Mouse (Mus musculus): ENCODE measurements at regions not wholly inside any gene's neighbourhood (a gene's known extent, or its start where the extent isn't known, plus 50 kb on each side); places are given as distances from the start of the nearest gene placed in this dataset.
"Not testable (repeated sequence)": the region's sequence is repeated elsewhere in the genome, so short reads cannot be mapped to it uniquely, and the experiment has no call there.

DNA sequence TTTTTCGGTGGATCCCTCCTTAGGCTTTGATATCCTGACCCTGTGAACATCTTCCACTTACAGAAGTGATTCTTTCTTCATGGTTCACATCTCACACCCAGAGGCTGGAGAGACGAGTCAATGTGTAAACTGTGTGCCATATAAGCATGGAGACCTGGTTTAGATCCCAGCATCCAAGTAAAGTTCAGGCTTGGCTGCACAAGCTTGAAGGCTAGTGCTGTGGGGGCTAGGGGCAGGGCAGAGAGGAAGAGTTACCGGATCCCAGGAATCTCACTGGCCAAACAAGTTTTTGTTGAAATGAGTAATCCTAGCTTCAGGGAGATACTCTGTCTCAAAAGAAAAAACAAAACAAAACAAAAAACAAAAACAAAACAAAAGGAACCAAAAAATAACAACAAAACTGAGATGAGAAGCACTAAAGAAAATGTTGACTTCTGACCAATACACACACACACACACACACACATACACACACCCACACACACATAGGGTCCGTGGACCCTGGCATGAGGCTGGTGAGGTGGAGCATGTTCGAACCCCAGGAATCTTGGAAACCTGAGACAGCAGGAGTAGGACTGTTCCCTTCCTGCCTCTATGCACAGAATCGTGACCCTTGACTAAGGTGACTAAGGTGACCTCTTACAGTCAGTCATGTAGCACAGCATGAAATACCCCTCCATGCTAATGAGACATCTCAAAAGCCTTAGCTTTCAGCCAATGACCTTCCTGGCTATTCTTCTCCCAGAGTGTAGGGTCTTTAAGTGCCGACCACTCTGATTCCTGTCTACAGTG lies 55.2 kb downstream of the Gm12728 start:
- H3K4me1 ChIP-seq (ENCODE audit: control insufficient read depth, insufficient read depth, low read length): peaks cover 16% of the 10 kb centered on the region
- no peak for ATAC-seq (ENCODE audit: low read depth)
- H3K4me3 ChIP-seq (ENCODE audit: low read depth, low read length): no peak overlapping the region
- no peaks in the 10 kb centered on the region for H3K9me3 ChIP-seq (ENCODE audit: control insufficient read depth, low read length)
- no peak for DNase-seq (ENCODE audit: low spot score)
- H3K4me2 ChIP-seq (ENCODE audit: low read depth, low read length): no peak overlapping the region
- no peak overlapping the region for H3K27ac ChIP-seq (replicated peaks; ENCODE audit: low read depth, low read length)
- no peaks in the 10 kb centered on the region for H3K36me3 ChIP-seq (ENCODE audit: control insufficient read depth, insufficient read depth, low read length)
- 75% methylated on average over 7 of the region's 7 CpGs for WGBS
- no peaks in the 10 kb centered on the region for H3K27me3 ChIP-seq (replicated peaks; ENCODE audit: control insufficient read depth, insufficient read depth, low read length)
- no peak overlapping the region for H3K9ac ChIP-seq (ENCODE audit: low read depth, low read length)

DNA sequence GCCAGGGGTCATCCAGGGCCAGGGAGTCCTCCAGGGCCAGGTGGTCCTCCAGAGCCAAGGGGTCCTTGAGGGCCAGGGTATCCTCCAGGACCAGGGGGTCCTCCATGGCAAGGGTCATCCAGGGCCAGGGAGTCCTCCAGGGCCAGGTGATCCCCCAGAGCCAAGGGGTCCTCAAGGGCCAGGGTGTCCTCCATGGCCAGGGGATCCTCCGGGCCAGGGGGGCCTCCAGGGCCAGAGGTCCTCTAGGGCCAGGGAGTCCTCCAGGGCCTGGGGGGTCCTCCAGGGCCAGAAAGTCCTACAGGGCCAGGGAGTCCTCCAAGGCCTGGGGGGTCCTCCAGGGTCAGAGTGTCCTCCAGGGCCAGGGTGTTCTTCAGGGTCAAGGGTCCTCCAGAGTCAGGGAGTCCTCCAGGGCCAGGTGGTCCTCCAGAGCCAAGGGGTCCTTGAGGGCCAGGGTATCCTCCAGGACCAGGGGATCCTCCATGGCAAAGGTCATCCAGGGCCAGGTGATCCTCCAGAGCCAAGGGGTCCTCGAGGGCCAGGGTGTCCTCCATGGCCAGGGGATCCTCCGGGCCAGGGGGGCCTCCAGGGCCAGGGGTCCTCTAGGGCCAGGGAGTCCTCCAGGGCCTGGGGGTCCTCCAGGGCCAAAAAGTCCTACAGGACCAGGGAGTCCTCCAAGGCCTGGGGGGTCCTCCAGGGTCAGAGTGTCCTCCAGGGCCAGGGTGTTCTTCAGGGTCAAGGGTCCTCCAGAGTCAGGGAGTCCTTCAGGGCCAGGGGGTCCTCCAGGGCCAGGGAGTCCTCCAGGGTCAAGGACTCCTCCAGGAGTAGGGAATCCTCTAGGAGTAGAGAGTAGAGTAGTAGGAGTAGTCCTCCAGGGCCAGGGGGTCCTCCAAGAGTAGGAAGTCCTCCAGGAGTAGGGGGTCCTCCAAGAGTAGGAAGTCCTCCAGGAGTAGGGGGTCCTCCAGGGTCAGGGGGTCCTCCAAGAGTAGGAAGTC lies 56.6 kb downstream of the Gm12728 start:
- WGBS: 100% methylated on average over 1 of the region's 3 CpGs
- H3K27ac ChIP-seq (replicated peaks; ENCODE audit: low read depth, low read length); H3K36me3 ChIP-seq (ENCODE audit: control insufficient read depth, insufficient read depth, low read length); H3K27me3 ChIP-seq (replicated peaks; ENCODE audit: control insufficient read depth, insufficient read depth, low read length); H3K9ac ChIP-seq (ENCODE audit: low read depth, low read length); H3K4me3 ChIP-seq (ENCODE audit: low read depth, low read length); H3K4me2 ChIP-seq (ENCODE audit: low read depth, low read length); ATAC-seq (ENCODE audit: low read depth); H3K9me3 ChIP-seq (ENCODE audit: control insufficient read depth, low read length); DNase-seq (ENCODE audit: low spot score): not testable (repeated sequence)
- H3K4me1 ChIP-seq (ENCODE audit: control insufficient read depth, insufficient read depth, low read length): peaks cover 16% of the 10 kb centered on the region

DNA sequence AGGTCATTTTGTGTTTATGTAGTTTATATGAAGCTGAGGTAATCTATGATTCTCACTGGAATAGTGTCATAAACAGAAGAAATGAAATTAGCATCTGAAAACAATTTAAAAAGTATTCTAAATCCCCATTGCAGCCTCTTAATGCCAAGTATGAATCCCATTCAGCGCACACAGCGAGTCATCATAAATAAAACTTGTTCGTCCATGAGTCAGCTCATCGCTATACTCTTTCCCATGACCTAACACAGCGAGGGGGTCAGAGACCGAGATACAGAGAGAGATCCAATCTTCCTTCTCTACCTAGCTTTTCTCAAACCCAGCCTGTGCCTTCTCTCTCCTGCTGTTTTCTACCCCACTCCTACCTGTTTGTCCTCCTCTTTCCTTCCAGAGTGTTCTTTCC lies 63.4 kb downstream of the Gm12728 start:
- ATAC-seq (ENCODE audit: low read depth) (no peak), DNase-seq (ENCODE audit: low spot score) (peak; percentile 33)
- Histone ChIP-seq H3K36me3 (ENCODE audit: control insufficient read depth, insufficient read depth, low read length) (no peaks in the 10 kb centered on the region), H3K27me3 (replicated peaks; ENCODE audit: control insufficient read depth, insufficient read depth, low read length) (no peaks in the 10 kb centered on the region), H3K27ac (replicated peaks; ENCODE audit: low read depth, low read length) (no peak overlapping the region), H3K9ac (ENCODE audit: low read depth, low read length) (no peak overlapping the region), H3K9me3 (ENCODE audit: control insufficient read depth, low read length) (peaks cover 8% of the 10 kb centered on the region), H3K4me2 (ENCODE audit: low read depth, low read length) (no peak overlapping the region), H3K4me1 (ENCODE audit: control insufficient read depth, insufficient read depth, low read length) (no peaks in the 10 kb centered on the region), H3K4me3 (ENCODE audit: low read depth, low read length) (no peak overlapping the region)
- 81% methylated on average over 6 of the region's 6 CpGs for WGBS

DNA sequence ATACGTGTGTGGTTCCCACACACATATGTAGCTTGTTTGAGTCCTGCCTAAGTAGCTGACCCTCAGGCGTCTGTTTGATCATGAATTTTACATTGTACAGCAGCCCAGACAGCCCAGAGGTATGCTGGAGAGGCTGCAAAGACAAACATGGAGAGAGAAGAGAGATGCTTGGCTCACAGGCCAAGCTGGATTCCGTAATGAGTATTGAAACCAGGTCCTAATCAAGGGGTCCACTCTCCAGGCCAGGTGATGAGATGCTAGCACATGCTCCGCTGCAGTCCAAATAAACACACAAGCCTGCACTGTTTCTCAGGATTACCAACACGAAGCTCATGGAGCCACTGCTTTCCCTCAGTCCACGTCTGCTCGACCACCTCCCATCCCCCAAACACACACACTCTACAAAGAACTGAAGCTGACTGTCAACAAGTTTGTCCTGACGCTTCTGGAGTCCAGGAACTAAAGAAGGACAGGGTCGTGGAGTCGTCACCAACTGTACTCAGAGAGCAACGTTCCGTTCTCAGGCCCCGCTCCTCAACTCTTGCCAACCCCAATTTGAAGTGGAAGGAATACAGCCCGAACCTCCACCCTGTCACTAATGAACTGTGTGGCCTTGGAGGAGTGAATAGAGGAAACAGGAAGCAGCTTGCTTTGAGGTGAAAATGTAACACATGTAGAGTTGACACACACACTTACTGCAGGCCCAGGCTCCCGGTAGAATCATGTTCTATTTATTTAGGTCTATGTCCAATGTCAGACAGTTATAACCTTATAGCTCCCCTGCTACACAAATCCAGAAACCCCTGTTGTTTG lies 69.6 kb downstream of the Gm12728 start:
- Histone ChIP-seq H3K9ac (ENCODE audit: low read depth, low read length) (no peak overlapping the region), H3K4me1 (ENCODE audit: control insufficient read depth, insufficient read depth, low read length) (peaks cover 30% of the 10 kb centered on the region), H3K4me2 (ENCODE audit: low read depth, low read length) (no peak overlapping the region), H3K27me3 (replicated peaks; ENCODE audit: control insufficient read depth, insufficient read depth, low read length) (no peaks in the 10 kb centered on the region), H3K27ac (replicated peaks; ENCODE audit: low read depth, low read length) (no peak overlapping the region), H3K4me3 (ENCODE audit: low read depth, low read length) (no peak overlapping the region), H3K36me3 (ENCODE audit: control insufficient read depth, insufficient read depth, low read length) (no peaks in the 10 kb centered on the region), H3K9me3 (ENCODE audit: control insufficient read depth, low read length) (no peaks in the 10 kb centered on the region)
- ATAC-seq (ENCODE audit: low read depth) (peak; percentile 58; the same call in 1 of the 2 replicates), DNase-seq (ENCODE audit: low spot score) (peak; percentile 65)
- 50% methylated on average over 15 of the region's 15 CpGs for WGBS

DNA sequence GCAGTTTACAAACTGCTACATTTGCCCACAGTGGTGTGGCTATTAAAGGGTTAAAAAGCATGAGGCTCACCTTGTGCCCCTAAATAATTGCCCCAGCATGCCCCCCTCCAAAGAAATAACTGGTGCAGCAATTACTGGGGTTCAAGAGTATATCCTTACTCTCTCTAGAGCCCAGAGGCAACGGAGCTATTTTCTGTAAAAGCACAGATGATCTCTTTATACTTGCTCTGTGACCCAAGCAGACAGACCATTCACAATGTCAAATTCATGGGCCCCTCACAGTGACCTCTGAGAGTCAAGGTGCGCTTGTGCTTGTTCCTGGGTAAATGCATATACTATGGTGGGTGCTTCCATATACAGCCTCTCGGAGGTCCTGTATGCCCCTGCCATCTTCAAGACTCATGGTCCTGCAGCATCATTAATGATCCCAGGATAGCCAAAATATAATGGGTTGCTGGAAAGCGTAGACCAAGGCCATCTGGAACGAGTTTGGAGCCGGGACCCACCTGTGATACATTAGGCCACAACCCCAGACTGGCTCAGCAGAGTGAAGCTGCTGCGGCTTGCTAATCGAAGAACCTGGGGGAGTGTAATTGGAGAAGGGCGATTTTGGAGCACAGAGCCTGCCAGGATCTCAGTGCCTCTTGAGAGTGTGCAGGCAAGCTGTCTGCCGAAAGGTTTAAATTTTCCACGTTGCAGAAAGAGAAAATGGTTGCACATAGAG lies 71.4 kb downstream of the Gm12728 start:
- Histone ChIP-seq H3K36me3 (ENCODE audit: control insufficient read depth, insufficient read depth, low read length) (no peaks in the 10 kb centered on the region), H3K27me3 (replicated peaks; ENCODE audit: control insufficient read depth, insufficient read depth, low read length) (no peaks in the 10 kb centered on the region), H3K27ac (replicated peaks; ENCODE audit: low read depth, low read length) (peak overlapping the region; percentile 79), H3K4me1 (ENCODE audit: control insufficient read depth, insufficient read depth, low read length) (peaks cover 30% of the 10 kb centered on the region), H3K9me3 (ENCODE audit: control insufficient read depth, low read length) (no peaks in the 10 kb centered on the region), H3K4me3 (ENCODE audit: low read depth, low read length) (no peak overlapping the region), H3K9ac (ENCODE audit: low read depth, low read length) (no peak overlapping the region), H3K4me2 (ENCODE audit: low read depth, low read length) (no peak overlapping the region)
- ATAC-seq (ENCODE audit: low read depth): peak; percentile 89
- WGBS: 18% methylated on average over 11 of the region's 11 CpGs
- peak; percentile 95 for DNase-seq (ENCODE audit: low spot score)

DNA sequence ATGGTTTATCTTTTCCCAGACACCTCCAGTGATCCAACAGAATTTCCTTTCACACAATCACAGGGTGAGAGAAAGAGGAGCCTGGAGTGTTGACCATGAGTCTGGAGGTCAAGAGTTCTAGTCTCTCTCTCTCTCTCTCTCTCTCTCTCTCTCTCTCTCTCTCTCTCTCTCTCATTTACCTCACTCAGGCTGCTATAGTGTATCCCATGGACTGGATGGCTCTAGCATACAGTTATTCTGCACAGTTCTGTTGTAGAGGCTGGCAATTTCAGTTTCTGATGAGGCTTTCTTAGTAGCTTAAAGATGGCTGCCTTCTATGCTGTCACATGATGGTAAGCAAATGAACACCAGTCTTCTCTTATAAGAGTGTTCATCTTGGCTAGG lies 72.0 kb downstream of the Gm12728 start:
- H3K36me3 ChIP-seq (ENCODE audit: control insufficient read depth, insufficient read depth, low read length): no peaks in the 10 kb centered on the region

DNA sequence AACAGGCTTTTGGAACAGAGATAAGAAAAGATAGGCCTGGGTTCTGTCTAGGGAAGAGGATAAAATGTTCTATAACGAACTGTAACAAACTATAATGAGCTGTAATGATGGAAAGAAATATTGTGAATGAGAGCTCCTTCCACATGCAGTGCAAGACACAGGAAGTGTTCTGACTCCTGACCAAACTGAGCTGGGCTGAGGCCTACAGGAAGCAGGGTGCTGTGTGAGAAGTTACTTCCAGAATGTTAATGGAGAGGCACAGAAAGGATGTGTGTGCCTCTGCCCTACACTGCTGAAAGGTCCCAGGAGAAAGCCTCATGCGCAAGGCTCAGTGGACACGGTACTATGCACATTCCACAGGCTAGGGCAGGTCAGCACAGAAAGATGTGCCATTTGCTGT lies 80.8 kb downstream of the Gm12728 start:
- Histone ChIP-seq H3K4me3 (ENCODE audit: low read depth, low read length) (no peak overlapping the region), H3K36me3 (ENCODE audit: control insufficient read depth, insufficient read depth, low read length) (no peaks in the 10 kb centered on the region), H3K27me3 (replicated peaks; ENCODE audit: control insufficient read depth, insufficient read depth, low read length) (no peaks in the 10 kb centered on the region), H3K27ac (replicated peaks; ENCODE audit: low read depth, low read length) (no peak overlapping the region), H3K4me1 (ENCODE audit: control insufficient read depth, insufficient read depth, low read length) (0 out of 2 replicates have a peak, but pooled peaks cover 2% of the 10 kb centered on the region), H3K9me3 (ENCODE audit: control insufficient read depth, low read length) (peaks cover 6% of the 10 kb centered on the region; the same call in 1 of the 2 replicates), H3K9ac (ENCODE audit: low read depth, low read length) (no peak overlapping the region), H3K4me2 (ENCODE audit: low read depth, low read length) (no peak overlapping the region)
- DNase-seq (ENCODE audit: low spot score) (no peak), ATAC-seq (ENCODE audit: low read depth) (no peak)
- WGBS: 61% methylated on average over 3 of the region's 3 CpGs

More for the DNA sequence above, 72.0 kb downstream of the Gm12728 start:
- Histone ChIP-seq H3K4me1 (ENCODE audit: control insufficient read depth, insufficient read depth, low read length) (peaks cover 30% of the 10 kb centered on the region), H3K4me3 (ENCODE audit: low read depth, low read length) (no peak overlapping the region), H3K9me3 (ENCODE audit: control insufficient read depth, low read length) (no peaks in the 10 kb centered on the region), H3K9ac (ENCODE audit: low read depth, low read length) (no peak overlapping the region), H3K27me3 (replicated peaks; ENCODE audit: control insufficient read depth, insufficient read depth, low read length) (no peaks in the 10 kb centered on the region), H3K27ac (replicated peaks; ENCODE audit: low read depth, low read length) (peak overlapping the region; percentile 79), H3K4me2 (ENCODE audit: low read depth, low read length) (no peak overlapping the region)
- no peak for DNase-seq (ENCODE audit: low spot score)
- ATAC-seq (ENCODE audit: low read depth): peak; percentile 38; the same call in 1 of the 2 replicates

All from embryonic facial prominence, embryonic 14.5 days (tissue).